Mouse (Mus musculus) intestine, postnatal 0 days (tissue): ENCODE results near the gene Smdt1. TPM values are rescaled to one million over a fixed set of nuclear protein-coding genes. Genes with fewer than 3 reads are reported as not detected.
A peak's percentile ranks its signal among the peaks of the same experiment; 100 is the strongest.

ENCODE experiments used
- ATAC-seq: fragments of 200-750 bp; cut with Nextera tagmentation; 2 replicates; pipeline ENCODE4 v1.8.0; 2017; ENCODE audit warnings: mild to moderate bottlenecking, moderate TSS enrichment, moderate library complexity
- H3K27ac ChIP-seq: fragments of 300-500 bp; sonication (generic); 2 replicates; pipeline ENCODE4 v1.5.1; 2014; ENCODE audit warnings: mild to moderate bottlenecking, low read depth, low read length, moderate library complexity
- H3K27me3 ChIP-seq: fragments of 300-500 bp; sonication (generic); replicated peaks from 2 replicates; pipeline ENCODE4 v1.6.1; 2014; ENCODE audit warnings: low read length, mixed read lengths; ENCODE audit not compliant: control insufficient read depth, insufficient read depth
- H3K36me3 ChIP-seq: fragments of 300-500 bp; sonication (generic); 2 replicates; pipeline ENCODE4 v1.6.1; 2014; ENCODE audit warnings: mild to moderate bottlenecking, moderate library complexity; ENCODE audit not compliant: control insufficient read depth, insufficient read depth
- H3K4me1 ChIP-seq: fragments of 300-500 bp; sonication (generic); replicated peaks from 2 replicates; pipeline ENCODE4 v1.6.1; 2014; ENCODE audit warnings: antibody characterized with exemption, low read length, mixed read lengths; ENCODE audit not compliant: control insufficient read depth, insufficient read depth
- H3K4me2 ChIP-seq: fragments of 300-500 bp; sonication (generic); replicated peaks from 2 replicates; pipeline ENCODE4 v1.6.1; 2014; ENCODE audit warnings: low read depth, mild to moderate bottlenecking, moderate library complexity
- H3K4me3 ChIP-seq: fragments of 300-500 bp; sonication (generic); 2 replicates; pipeline ENCODE4 v1.5.1; 2014; ENCODE audit warnings: low read depth, low read length
- H3K9ac ChIP-seq: fragments of 300-500 bp; sonication (generic); 2 replicates; pipeline ENCODE4 v1.6.1; 2014; ENCODE audit warnings: mild to moderate bottlenecking, low read depth, low read length
- H3K9me3 ChIP-seq: fragments of 300-500 bp; sonication (generic); 2 replicates; pipeline ENCODE4 v1.6.1; 2016; ENCODE audit warnings: mixed run types; ENCODE audit not compliant: control insufficient read depth
- CTCF ChIP-seq: sonication (generic); IDR thresholded peaks from 2 replicates; pipeline ENCODE4 v1.5.1; 2016; ENCODE audit warnings: low read depth, mild to moderate bottlenecking, control low read depth, antibody characterized with exemption, moderate library complexity
- WGBS: fragments of 180-500 bp; shearing (Covaris S2); extraction: QIAGEN DNeasy Blood & Tissue Kit; methylation state at CpG from one replicate; pipeline ENCODE4 v1.1.7; 2014; 5-methylcytosine and 5-hydroxymethylcytosine counted together
- polyA plus RNA-seq: library from polyadenylated mRNA; unstranded; fragments of >200 nt; fragmentation: Nextera tagmentation; extraction: Ambion mirVana; gene quantifications from 2 replicates; pipeline ENCODE4 v1.2.1, GENCODE M21; 2015

The Smdt1 gene
- polyA plus RNA-seq, 1 experiment from 2014 or later = 448 TPM

DNA sequence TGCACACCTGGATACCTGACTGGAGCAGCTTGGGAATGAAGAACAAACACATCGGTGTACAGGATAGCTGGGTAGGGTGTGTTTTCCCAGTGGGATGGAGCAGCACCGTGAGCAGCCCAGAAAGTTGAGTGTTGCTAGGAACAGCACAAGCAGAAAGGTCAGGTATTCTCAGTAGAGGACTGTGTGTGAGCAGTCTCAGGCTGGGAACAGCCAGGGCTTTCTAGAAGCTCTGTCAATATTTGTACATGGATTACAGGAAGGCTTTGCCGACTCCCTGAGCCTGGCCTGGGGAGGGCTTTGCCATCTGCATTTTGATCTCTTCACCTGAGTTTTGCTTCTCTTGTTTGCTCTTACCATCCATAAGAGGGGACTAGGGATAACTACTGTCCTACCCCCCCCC lies 31.7 kb upstream of the Smdt1 start:
- Histone ChIP-seq H3K9me3 (no peaks in the 10 kb centered on the region), H3K9ac (no peak overlapping the region), H3K4me2 (no peak overlapping the region), H3K36me3 (no peaks in the 10 kb centered on the region), H3K4me3 (no peak overlapping the region), H3K27ac (no peak overlapping the region), H3K4me1 (no peaks in the 10 kb centered on the region), H3K27me3 (no peaks in the 10 kb centered on the region)
- TF ChIP-seq CTCF = no peak
- 40% methylated on average over 3 of the region's 3 CpGs for WGBS
- ATAC-seq = 0 out of 2 replicates have a peak, but pooled peaks have one; percentile 41

DNA sequence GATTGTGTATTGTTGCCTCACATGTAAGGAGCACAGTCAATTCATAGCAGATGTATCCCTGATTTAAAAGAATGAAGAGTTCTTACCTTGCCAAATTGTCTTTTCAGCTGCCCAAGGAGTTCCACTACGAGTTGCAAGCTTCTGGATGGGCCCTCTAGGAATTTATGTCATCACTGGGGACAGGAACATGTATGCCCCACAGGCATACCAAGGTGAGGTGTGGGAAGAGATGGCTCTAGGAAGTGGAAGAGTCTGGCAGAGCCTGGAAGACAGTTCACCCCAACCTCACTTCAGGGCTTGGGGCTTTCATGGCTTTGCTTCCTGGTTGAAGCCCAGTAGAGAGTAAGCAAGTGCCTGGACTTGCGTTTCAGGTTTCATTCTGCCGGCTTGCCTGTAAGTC lies 30.3 kb upstream of the Smdt1 start:
- 53% methylated on average over 3 of the region's 3 CpGs for WGBS
- Histone ChIP-seq H3K9ac (no peak overlapping the region), H3K4me1 (no peaks in the 10 kb centered on the region), H3K27me3 (no peaks in the 10 kb centered on the region), H3K4me2 (no peak overlapping the region), H3K27ac (no peak overlapping the region), H3K4me3 (no peak overlapping the region), H3K36me3 (no peaks in the 10 kb centered on the region), H3K9me3 (no peaks in the 10 kb centered on the region)
- TF ChIP-seq CTCF = no peak
- no peak for ATAC-seq

DNA sequence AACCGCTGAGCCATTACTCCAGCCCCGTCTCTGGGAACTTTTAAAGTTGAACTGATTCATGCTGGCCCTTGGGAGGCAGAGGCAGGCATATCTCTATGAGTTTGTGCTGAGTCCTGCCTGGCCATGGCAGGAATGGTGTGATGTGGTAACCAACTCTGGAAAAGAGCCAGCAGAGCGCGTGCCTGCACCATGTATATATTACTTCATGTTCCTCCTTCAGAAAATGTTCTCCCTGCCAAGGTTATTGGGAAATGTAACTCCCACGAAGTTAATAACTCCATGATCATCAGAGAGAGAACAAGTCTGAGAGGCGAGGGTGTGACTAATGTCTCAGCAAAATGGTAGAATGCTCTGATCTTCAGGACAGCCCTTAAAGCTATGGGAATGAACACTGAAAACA lies 20.9 kb upstream of the Smdt1 start:
- Histone ChIP-seq H3K36me3 (no peaks in the 10 kb centered on the region), H3K4me1 (no peaks in the 10 kb centered on the region), H3K27me3 (no peaks in the 10 kb centered on the region), H3K4me3 (no peak overlapping the region), H3K4me2 (no peak overlapping the region), H3K9ac (no peak overlapping the region), H3K9me3 (no peaks in the 10 kb centered on the region), H3K27ac (no peak overlapping the region)
- ATAC-seq = peak; percentile 22; the same call in 1 of the 2 replicates
- TF ChIP-seq CTCF = peak; percentile 21; the same call in 1 of the 2 replicates
- WGBS = 74% methylated on average over 6 of the region's 6 CpGs

DNA sequence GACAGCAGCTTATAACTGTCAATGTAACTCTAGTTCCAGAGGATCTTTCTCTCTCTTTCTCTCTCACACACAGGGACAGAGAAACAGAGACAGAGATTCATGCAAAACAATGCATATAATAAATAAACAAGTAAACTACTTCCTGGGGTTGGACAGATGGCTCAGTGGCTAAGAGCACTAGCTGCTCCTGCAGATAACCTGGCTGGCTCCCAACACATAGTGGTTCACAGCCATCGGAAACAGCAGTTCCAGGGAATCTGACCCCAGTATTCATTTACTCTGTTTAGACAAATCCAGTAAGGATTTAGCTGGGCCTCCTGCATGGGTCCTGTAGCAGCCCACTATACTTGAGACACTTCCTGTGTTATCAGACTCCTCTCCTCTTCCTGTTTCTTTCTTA lies 19.1 kb upstream of the Smdt1 start:
- WGBS = 61% methylated on average over 1 of the region's 1 CpGs
- Histone ChIP-seq H3K4me1 (no peaks in the 10 kb centered on the region), H3K9ac (no peak overlapping the region), H3K27ac (no peak overlapping the region), H3K4me2 (no peak overlapping the region), H3K9me3 (no peaks in the 10 kb centered on the region), H3K4me3 (no peak overlapping the region), H3K27me3 (no peaks in the 10 kb centered on the region), H3K36me3 (no peaks in the 10 kb centered on the region)
- TF ChIP-seq CTCF = no peak
- ATAC-seq = no peak

DNA sequence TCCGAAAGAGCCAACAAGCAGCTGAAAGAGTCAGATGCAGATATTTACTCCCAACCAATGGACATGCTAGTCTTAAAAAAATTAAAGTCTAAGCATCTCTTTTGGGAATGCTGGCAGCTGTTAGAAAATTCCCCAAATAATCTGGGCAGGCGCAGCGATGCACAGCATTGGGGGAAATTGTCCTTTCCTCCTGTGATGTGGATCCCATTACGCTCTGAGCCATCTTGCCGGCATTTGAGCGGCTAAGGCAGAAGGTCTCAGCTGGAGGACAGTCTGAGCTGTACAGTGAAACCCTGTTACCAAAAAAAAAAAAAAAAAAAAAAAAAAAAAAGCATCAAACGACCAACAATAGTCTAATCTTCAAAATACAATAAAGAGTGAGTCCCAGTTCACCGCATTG lies 16.6 kb upstream of the Smdt1 start:
- TF ChIP-seq CTCF = no peak
- ATAC-seq = no peak
- H3K4me1 ChIP-seq = no peaks in the 10 kb centered on the region
- no peaks in the 10 kb centered on the region for H3K27me3 ChIP-seq
- 74% methylated on average over 8 of the region's 8 CpGs for WGBS
- no peaks in the 10 kb centered on the region for H3K36me3 ChIP-seq
- no peak overlapping the region for H3K9ac ChIP-seq
- no peak overlapping the region for H3K4me2 ChIP-seq
- H3K27ac ChIP-seq = no peak overlapping the region
- no peak overlapping the region for H3K4me3 ChIP-seq
- H3K9me3 ChIP-seq = no peaks in the 10 kb centered on the region

DNA sequence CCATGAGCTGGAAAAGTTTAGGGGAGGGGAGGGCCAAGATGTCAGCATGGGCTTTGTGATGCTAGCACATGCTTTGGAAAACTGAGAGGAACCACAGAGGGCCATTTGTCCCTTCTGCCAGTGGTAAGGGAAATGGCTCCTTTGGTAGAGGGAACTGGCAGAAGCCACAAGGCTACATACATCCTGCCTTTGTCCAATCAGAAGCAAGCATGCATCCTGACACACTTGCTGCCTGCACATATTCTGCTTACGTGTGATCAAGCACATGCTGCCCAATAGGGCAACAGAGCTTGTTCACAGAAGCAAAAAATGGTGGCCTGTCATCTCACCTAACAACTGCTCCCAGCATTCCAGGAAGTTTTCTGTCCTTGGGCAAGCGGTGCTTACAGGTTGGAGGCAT lies 13.4 kb upstream of the Smdt1 start:
- H3K36me3 ChIP-seq = peaks cover 12% of the 10 kb centered on the region
- WGBS = 66% methylated on average over 2 of the region's 2 CpGs
- TF ChIP-seq CTCF = no peak
- H3K4me3 ChIP-seq = no peak overlapping the region
- no peak overlapping the region for H3K9ac ChIP-seq
- no peak overlapping the region for H3K27ac ChIP-seq
- no peak for ATAC-seq
- no peaks in the 10 kb centered on the region for H3K27me3 ChIP-seq
- H3K4me2 ChIP-seq = no peak overlapping the region
- H3K9me3 ChIP-seq = no peaks in the 10 kb centered on the region
- H3K4me1 ChIP-seq = no peaks in the 10 kb centered on the region

DNA sequence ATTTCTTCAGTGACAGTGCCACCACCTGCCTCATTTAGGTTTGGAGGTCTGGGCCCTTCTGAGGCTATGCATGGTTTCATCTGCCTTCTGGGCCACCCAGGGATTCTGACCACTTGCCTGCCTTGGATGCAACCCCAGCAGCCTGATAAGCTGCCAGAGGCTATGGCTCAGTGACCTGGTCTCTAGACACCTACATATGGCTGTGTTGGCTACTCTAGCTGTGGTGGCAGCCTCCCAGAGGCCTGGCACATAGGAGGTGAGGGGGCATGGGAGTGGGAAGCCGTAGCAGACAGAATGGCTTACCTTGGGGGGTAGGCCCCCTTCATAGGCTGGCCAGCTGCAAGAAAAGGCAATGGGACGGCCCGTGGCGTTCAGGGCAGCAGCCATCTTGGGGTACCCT lies 3.6 kb upstream of the Smdt1 start:
- TF ChIP-seq CTCF = no peak
- ATAC-seq = no peak
- 94% methylated on average over 4 of the region's 4 CpGs for WGBS
- no peaks in the 10 kb centered on the region for H3K9me3 ChIP-seq
- peaks cover 61% of the 10 kb centered on the region for H3K36me3 ChIP-seq
- H3K27me3 ChIP-seq = no peaks in the 10 kb centered on the region
- H3K4me1 ChIP-seq = no peaks in the 10 kb centered on the region
- peak overlapping the region; percentile 54; the same call in 1 of the 2 replicates for H3K9ac ChIP-seq
- 0 out of 2 replicates have a peak overlapping the region, but pooled peaks have one; percentile 71 for H3K27ac ChIP-seq
- H3K4me3 ChIP-seq = no peak overlapping the region
- peak overlapping the region; percentile 70 for H3K4me2 ChIP-seq
